Mouse (Mus musculus) liver, embryonic 14.5 days (tissue): ENCODE measurements around the gene Smg1. TPM values are rescaled to one million over a fixed set of nuclear protein-coding genes. Genes with fewer than 3 reads are reported as not detected.

Source experiments
- ATAC-seq: fragments of 200-750 bp; cut with Nextera tagmentation; 2 replicates; pipeline ENCODE4 v1.8.0; 2017; ENCODE audit warnings: moderate number of reproducible peaks, mild to moderate bottlenecking, moderate library complexity; ENCODE audit not compliant: insufficient read depth
- DNase-seq, 3 experiments: peaks; one replicate each; pipeline ENCODE4 v3.0.0-alpha.2; 2012 to 2013; ENCODE audit warnings: low read depth in 3 of 3, low spot score in 3 of 3
- H3K27ac ChIP-seq: fragments of 300-500 bp; sonication (generic); 2 replicates; pipeline ENCODE4 v1.5.1; 2014; ENCODE audit warnings: moderate library complexity, mild to moderate bottlenecking, control low read depth, inconsistent platforms
- H3K27me3 ChIP-seq: fragments of 300-500 bp; sonication (generic); 2 replicates; pipeline ENCODE4 v1.6.1; 2014; ENCODE audit warnings: mild to moderate bottlenecking, low read length, moderate library complexity; ENCODE audit not compliant: control insufficient read depth, insufficient read depth
- H3K36me3 ChIP-seq: fragments of 300-500 bp; sonication (generic); replicated peaks from 2 replicates; pipeline ENCODE4 v1.6.1; 2014; ENCODE audit warnings: low read depth; ENCODE audit not compliant: control insufficient read depth, insufficient read depth
- H3K4me1 ChIP-seq, 2 experiments: fragments of 200-500 bp in 1 of 2; fragments of 300-500 bp in 1 of 2; sonication (generic) in 1 of 2; replicated peaks; 2 replicates each; pipeline ENCODE4 v1.6.1; 2012 to 2014; ENCODE audit warnings: antibody characterized with exemption in 1 of 2, inconsistent platforms in 1 of 2, low read length in 1 of 2; ENCODE audit not compliant: control insufficient read depth in 2 of 2, insufficient read depth in 2 of 2
- H3K4me2 ChIP-seq: fragments of 300-500 bp; sonication (generic); 2 replicates; pipeline ENCODE4 v1.6.1; 2014; ENCODE audit warnings: low read depth, mild to moderate bottlenecking, control low read depth, moderate library complexity
- H3K4me3 ChIP-seq, 2 experiments: fragments of 200-500 bp in 1 of 2; fragments of 300-500 bp in 1 of 2; sonication (generic) in 1 of 2; 2 replicates each; pipeline ENCODE4 v1.5.1; 2012 to 2014; ENCODE audit warnings: low read depth in 2 of 2, low read length in 2 of 2, mild to moderate bottlenecking in 2 of 2, control low read depth in 1 of 2, inconsistent platforms in 1 of 2, moderate library complexity in 1 of 2; ENCODE audit not compliant: insufficient read depth in 1 of 2
- H3K9ac ChIP-seq: fragments of 300-500 bp; sonication (generic); replicated peaks from 2 replicates; pipeline ENCODE4 v1.6.1; 2014; ENCODE audit warnings: mild to moderate bottlenecking, control low read depth, moderate library complexity
- H3K9me3 ChIP-seq: fragments of 300-500 bp; sonication (generic); 2 replicates; pipeline ENCODE4 v1.6.1; 2016; ENCODE audit warnings: low read length, mixed read lengths; ENCODE audit not compliant: control insufficient read depth
- CTCF ChIP-seq: IDR thresholded peaks from 2 replicates; pipeline ENCODE4 v1.5.1; 2016; ENCODE audit warnings: antibody characterized with exemption, low read depth, control low read depth
- EP300 ChIP-seq: IDR thresholded peaks from 2 replicates; pipeline ENCODE4 v1.6.1; 2016; ENCODE audit warnings: antibody characterized with exemption, low read depth
- WGBS: fragments of 180-500 bp; shearing (Covaris S2); extraction: QIAGEN DNeasy Blood & Tissue Kit; methylation state at CpG from one replicate; pipeline ENCODE4 v1.1.7; 2014; ENCODE audit not compliant: insufficient replicate concordance; 5-methylcytosine and 5-hydroxymethylcytosine counted together
- polyA plus RNA-seq, 2 experiments: library from polyadenylated mRNA; depleted of rRNA in 1 of 2; stranded (reverse) in 1 of 2; unstranded in 1 of 2; fragments of >200 nt; fragmentation: Nextera tagmentation in 1 of 2; extraction: Ambion mirVana in 1 of 2; gene quantifications; 2 replicates each; pipeline versions ENCODE4 v1.2.1 to v1.2.3; 2012 to 2014

The Smg1 gene
- polyA plus RNA-seq, 2 experiments = 5.7 to 10.5 TPM

DNA sequence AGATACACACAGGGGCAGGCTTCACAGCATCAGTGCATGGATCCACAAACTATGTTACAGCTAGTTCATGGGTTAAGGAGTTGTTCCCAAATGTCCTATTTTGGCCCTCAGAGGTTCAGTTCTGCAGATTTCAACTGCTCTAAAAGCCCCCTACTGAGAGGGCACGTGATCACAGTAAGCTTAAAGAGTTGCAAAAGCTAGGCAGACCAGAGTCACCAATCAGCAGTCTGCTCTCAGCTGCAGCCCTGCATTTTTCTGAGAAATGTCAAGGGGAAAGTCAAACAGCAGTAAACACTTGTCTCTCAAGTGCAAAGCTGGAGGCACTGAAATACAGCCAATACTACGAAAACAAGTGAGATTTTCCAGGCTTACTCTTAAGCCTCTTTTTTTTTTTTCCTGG, 124.3 kb downstream of the Smg1 start:
- H3K9ac ChIP-seq = no peak overlapping the region
- TF ChIP-seq EP300 (no peak), CTCF (no peak)
- WGBS = 76% methylated on average over 2 of the region's 2 CpGs
- H3K4me2 ChIP-seq = no peak overlapping the region
- no peaks in the 10 kb centered on the region for H3K9me3 ChIP-seq
- no peaks in the 10 kb centered on the region for H3K27me3 ChIP-seq
- H3K4me1 ChIP-seq = peaks cover under 1 to 14% of the 10 kb centered on the region in 2 experiments; a peak in 3 of 4 replicates
- peaks cover 67% of the 10 kb centered on the region for H3K36me3 ChIP-seq
- no peak overlapping the region for H3K4me3 ChIP-seq
- no peak overlapping the region for H3K27ac ChIP-seq
- DNase-seq (no peak), ATAC-seq (no peak)

DNA sequence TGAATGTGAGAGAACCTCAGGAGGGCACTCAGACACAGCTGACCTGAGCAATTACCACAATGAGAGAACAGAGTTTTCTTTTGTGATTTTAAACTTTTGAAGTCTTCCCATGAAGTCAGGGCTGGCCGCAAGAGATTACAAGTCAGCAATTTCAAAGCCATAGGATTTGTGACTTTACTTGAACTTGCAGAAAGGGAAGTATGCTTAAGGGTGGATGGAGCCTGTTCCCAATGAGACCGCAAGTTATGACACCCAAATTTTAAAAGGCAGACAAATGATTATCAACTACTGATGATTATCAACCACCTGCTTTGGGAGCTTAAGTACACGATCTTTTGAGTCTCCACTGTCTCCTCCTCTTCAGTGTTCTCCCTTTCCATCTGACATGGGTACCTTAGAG, 125.0 kb downstream of the Smg1 start:
- no peaks in the 10 kb centered on the region for H3K9me3 ChIP-seq
- H3K36me3 ChIP-seq = peaks cover 67% of the 10 kb centered on the region
- H3K27me3 ChIP-seq = no peaks in the 10 kb centered on the region
- H3K4me3 ChIP-seq = no peak overlapping the region
- H3K27ac ChIP-seq = no peak overlapping the region
- 55% methylated on average over 3 of the region's 3 CpGs for WGBS
- DNase-seq = no peak
- TF ChIP-seq EP300 = no peak
- no peak for TF ChIP-seq CTCF
- peaks cover 7 to 18% of the 10 kb centered on the region in 2 experiments for H3K4me1 ChIP-seq
- ATAC-seq = no peak
- no peak overlapping the region for H3K4me2 ChIP-seq
- no peak overlapping the region for H3K9ac ChIP-seq

DNA sequence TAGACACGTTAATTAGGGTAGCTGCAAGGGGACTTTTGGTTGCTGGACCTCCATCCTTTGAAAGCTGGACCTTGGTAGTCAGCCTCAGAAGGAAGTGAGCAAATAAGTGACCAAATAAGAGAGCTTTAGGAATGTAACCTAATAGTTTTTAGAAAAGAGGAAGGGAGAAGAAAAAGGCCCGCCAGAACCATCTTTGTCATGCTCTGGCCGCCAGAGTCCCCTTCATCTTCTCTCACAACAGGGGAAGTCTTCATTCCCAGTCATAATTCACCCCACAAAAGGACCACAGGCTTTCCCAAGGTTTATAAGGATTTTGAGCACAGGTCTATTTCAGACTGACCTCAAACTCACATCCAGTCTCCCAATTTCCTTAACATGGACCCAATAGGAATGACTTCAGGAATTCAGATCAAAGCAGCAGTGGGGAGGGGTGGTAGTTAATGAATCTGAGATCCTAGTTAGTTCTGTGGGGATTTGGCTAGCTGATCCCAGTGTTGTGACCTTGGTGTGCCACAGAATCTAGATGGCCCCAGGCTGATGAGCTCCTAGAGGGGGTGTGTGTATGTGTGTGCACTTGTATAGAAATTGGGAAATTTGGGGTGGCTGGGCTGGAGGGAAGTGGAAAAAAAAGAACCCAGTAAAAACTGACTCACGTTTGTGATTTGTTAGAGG, 125.8 kb downstream of the Smg1 start:
- peaks cover 68% of the 10 kb centered on the region for H3K36me3 ChIP-seq
- peaks cover 14 to 23% of the 10 kb centered on the region in 2 experiments for H3K4me1 ChIP-seq
- no peak overlapping the region for H3K4me3 ChIP-seq
- no peaks in the 10 kb centered on the region for H3K9me3 ChIP-seq
- 45% methylated on average over 4 of the region's 4 CpGs for WGBS
- no peak overlapping the region for H3K9ac ChIP-seq
- H3K27ac ChIP-seq = no peak overlapping the region
- TF ChIP-seq EP300 = no peak
- no peak for TF ChIP-seq CTCF
- DNase-seq (no peak), ATAC-seq (no peak)
- H3K4me2 ChIP-seq = no peak overlapping the region
- no peaks in the 10 kb centered on the region for H3K27me3 ChIP-seq

DNA sequence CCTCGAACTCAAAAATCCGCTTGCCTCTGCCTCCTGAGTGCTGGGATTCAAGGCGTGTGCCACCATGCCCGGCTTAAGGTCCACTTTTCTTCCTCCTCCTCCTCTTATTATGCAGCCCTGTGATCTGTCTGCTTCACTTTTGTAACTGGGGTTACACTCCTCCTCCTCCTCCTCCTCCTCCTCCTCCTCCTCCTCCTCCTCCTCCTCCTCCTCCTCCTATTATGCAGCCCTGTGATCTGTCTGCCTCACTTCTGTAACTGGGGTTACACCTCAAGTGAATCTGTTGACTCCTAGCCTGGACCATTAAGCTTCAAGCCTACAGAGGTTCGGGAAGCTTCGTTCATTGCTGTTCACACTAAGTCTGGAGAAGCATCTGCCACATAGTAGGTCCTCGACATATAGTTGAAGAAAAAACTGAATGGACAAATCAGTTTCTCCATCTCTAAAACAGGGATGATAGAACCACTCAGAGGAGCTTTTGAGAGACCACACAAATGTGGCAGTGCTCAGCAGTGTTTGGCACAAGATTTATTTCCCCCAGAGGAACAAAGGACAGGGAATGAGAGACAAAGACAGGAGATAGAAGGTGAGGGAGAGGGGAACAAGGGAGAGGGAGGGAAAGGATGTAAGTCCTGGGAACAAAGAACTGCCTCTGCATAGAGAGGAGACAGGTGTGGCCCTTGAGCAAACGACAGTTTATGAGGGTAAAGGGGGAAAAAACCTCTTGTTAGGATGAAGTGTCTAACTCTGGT, 126.5 kb downstream of the Smg1 start:
- H3K9ac ChIP-seq = peak overlapping the region; percentile 68
- DNase-seq (no peak), ATAC-seq (no peak)
- H3K4me3 ChIP-seq = peak overlapping the region; percentile 99 to 100; a peak in 3 of 4 replicates
- no peaks in the 10 kb centered on the region for H3K27me3 ChIP-seq
- no peaks in the 10 kb centered on the region for H3K9me3 ChIP-seq
- peaks cover 68% of the 10 kb centered on the region for H3K36me3 ChIP-seq
- peaks cover 17 to 27% of the 10 kb centered on the region in 2 experiments for H3K4me1 ChIP-seq
- H3K27ac ChIP-seq = peak overlapping the region; percentile 41; the same call in 1 of the 2 replicates
- TF ChIP-seq EP300 (no peak), CTCF (no peak)
- 15% methylated on average over 8 of the region's 8 CpGs for WGBS
- peak overlapping the region; percentile 81 for H3K4me2 ChIP-seq

DNA sequence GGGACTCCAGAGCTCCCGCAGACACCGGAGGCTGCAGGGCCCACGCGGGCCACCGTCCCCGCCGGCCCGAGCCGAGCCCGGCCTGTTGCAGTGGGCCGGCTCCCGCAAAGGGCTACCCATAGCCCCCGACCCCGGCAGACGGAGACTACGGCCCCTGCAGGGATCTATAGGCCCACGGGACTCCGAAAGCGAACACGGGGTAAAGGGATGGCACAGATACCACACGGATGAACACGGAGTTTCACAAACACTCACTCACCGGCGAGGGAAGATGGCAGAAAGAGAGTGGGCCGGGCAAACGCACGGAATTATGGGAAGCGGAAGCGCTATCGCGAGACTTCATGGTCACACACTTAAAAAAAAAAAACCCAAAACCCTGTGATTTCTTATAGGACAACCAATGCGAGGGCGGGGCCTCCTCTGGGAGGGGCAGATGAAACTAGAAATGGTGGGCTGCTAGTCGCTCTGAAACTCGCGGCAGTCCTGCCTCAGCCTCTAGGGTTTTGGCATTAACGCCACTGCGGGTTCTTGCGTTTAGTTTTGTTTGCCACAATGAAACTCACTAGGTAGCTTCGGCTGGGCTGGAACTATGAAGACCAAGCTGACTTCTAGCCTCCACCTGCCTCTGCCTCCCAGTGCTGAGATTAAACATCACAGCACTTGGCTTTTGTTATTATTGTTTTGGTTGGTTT, 127.4 kb downstream of the Smg1 start, which contains the start of gene Rps15a:
Gene Rps15a, minus strand, starts transcription at position 312 of the 692 bp plus-strand sequence.
- Histone ChIP-seq H3K4me2 (peak within 1 kb of the TSS; percentile 81), H3K9ac (peak within 1 kb of the TSS; percentile 98), H3K36me3 (peaks cover 68% of the 10 kb centered on the region), H3K4me1 (peaks cover 17 to 35% of the 10 kb centered on the region in 2 experiments), H3K27me3 (no peaks in the 10 kb centered on the region), H3K9me3 (no peaks in the 10 kb centered on the region), H3K4me3 (peak within 1 kb of the TSS; percentile 99 to 100), H3K27ac (peak within 1 kb of the TSS; percentile 77)
- no peak for TF ChIP-seq CTCF
- TF ChIP-seq EP300 = peak; percentile 72
- WGBS = under 1% methylated on average over 40 of the region's 40 CpGs
- ATAC-seq = peak; percentile 85
- DNase-seq = peak; percentile 90 to 95 (median 93)
